Comparison of ENCODE assay signal across 8 mouse cellular contexts in the genomic region with DNA sequence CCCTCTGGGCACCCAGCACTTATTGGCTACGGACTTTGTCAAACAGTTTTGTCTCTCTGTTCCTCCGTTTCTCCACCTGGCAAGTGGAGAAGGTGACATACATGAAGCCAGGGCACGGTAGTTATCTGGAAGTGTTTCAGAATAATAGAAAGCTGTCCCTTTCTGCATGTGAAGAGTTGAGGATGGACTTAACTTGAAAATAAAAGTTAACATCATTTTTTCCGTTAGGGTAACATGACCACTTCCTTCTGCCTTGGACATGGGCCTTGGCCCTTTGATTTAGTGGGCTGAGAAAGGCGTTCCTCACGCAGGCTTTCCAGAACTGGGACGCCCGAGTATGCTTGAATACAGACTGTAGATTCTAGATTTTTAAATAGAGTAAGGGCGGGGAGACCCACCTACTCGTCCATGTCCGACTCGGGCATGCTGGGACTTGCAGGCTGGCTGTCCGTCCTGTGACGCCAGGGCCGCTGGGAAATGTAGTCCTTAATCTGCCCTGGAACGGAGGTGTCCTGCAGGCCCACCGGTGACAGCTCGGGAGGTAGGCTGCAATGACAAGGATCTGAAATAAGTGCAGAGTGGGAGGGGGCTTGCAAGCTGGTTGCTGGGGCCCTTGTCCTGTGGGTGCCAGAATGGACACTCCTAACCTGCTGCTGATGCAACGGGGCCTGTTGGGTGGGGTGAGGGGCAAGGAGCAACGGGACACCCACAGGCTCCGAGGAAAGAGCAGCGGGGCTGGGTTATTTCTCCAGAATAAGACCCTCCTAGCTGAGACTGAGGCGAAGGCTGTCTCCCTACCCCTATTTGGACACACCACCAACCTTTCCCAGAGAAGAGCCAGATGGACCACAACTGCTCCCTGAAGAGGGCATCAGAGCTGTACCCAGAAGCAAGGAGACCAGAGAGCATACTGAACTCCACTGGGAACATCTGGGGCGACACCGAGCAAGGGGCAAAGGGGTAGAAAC. TPM values are rescaled to one million over a fixed set of nuclear protein-coding genes. Genes with fewer than 3 reads are reported as not detected.
DNase-seq lines count a peak whose midpoint lies in the region; ATAC-seq lines count a peak whose summit lies in the region.

Inpp5b (plus strand) TSS at position 475 of the 968 bp plus-strand sequence.

- H3K27ac ChIP-seq in hindbrain, embryonic 14.5 days, result peak within 1 kb of the TSS; percentile 11; the same call in 1 of the 2 replicates

- peak within 1 kb of the TSS; percentile 78 for H3K9ac ChIP-seq in hindbrain, embryonic 14.5 days

- H3K36me3 ChIP-seq in hindbrain, embryonic 14.5 days (replicated peaks; ENCODE audit: control insufficient read depth, insufficient read depth), result peaks cover 12% of the 10 kb centered on the region

- H3K4me2 ChIP-seq in hindbrain, embryonic 14.5 days (replicated peaks), result peak within 1 kb of the TSS; percentile 56

- peak; percentile 87 for ATAC-seq in hindbrain, embryonic 14.5 days (ENCODE audit: low FRiP score)

- 0 out of 2 replicates have a peak, but pooled peaks cover 11% of the 10 kb centered on the region for H3K4me1 ChIP-seq in hindbrain, embryonic 14.5 days (replicated peaks; ENCODE audit: control insufficient read depth, insufficient read depth, low read length)

- H3K4me3 ChIP-seq in hindbrain, embryonic 14.5 days (replicated peaks; ENCODE audit: low read length), result peak within 1 kb of the TSS; percentile 63

- DNase-seq in WW6 (ENCODE audit: low read depth, low spot score), result peak; percentile 33
- DNase-seq in cerebellum, postnatal 36 days, result peak; percentile 79 to 85
- DNase-seq in frontal cortex, postnatal 36 days (ENCODE audit: low spot score in 2 of 2), result peak; percentile 87 to 90
- peak; percentile 78 for DNase-seq in hindbrain, embryonic 14.5 days (ENCODE audit: low spot score)
- peak; percentile 68 to 72 for DNase-seq in layer of hippocampus, postnatal 25 days (ENCODE audit: extremely low spot score in 1 of 2, low spot score in 1 of 2)
- DNase-seq in lung, postnatal 14 days, result peak; percentile 78
- DNase-seq in retina, adult 2 months (ENCODE audit: low read depth, low spot score), result peak; percentile 54
- peak; percentile 77 for DNase-seq in thymus, postnatal 25 days

- no peaks in the 10 kb centered on the region for H3K27me3 ChIP-seq in hindbrain, embryonic 14.5 days (ENCODE audit: control insufficient read depth, insufficient read depth, low read length)

- 17% methylated on average over 25 of the region's 25 CpGs for WGBS in hindbrain, embryonic 14.5 days

- no peaks in the 10 kb centered on the region for H3K9me3 ChIP-seq in hindbrain, embryonic 14.5 days (ENCODE audit: control insufficient read depth, low read length)

RNA-seq across cellular contexts. Expression of gene Inpp5b, which starts in this region (rescaled TPM):
- 21.0 and 21.1 TPM in 2 replicates for polyA plus RNA-seq in hindbrain, embryonic 14.5 days (2014; fragmentation: Nextera tagmentation; extraction: Ambion mirVana)
- 10 to 100 TPM; 34.6 to 51.5 TPM for total RNA-seq in layer of hippocampus, postnatal 25 days (2021)

Comparison
In these comparisons a context has a peak if more than half of its experiments do, and no peak if none do; other contexts are left out.
1. Peak in every context shown above with its lines: DNase-seq, ATAC-seq, H3K4me3 ChIP-seq and H3K27ac ChIP-seq.
2. DNase-seq: peak in every context shown above with its lines; median percentile 88 in frontal cortex, postnatal 36 days; 82 in cerebellum, postnatal 36 days; 78 in hindbrain, embryonic 14.5 days; 78 in lung, postnatal 14 days; 77 in thymus, postnatal 25 days; 70 in layer of hippocampus, postnatal 25 days; 54 in retina, adult 2 months; 33 in WW6.